Mouse (Mus musculus): ENCODE data around the gene Rapgef1.

DNA sequence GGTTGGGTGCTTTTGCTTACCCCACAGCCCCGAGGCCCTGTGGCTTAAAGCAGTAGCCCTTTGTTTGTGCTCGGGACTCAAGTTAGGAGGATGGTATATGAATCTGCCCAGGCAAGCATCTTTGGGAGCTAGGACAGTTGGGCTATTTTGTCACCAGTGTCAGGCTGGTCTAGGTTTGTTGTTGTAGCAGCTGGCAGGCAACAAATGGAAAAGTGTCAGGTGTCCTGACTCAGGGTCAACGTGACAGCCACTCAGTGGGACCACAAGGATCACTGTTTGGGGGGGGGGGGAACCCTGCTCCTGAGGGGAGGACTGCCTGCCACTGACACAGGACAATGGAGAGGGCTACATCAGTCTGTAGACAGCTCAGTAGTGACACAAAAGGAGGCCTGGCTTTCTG lies 91.5 kb downstream of the Rapgef1 start:
- TF ChIP-seq GATA1 (IDR thresholded peaks at IDR 0.05; ENCODE audit: borderline replicate concordance, low read length): no peak
- no peak for TF ChIP-seq FLI1 (IDR thresholded peaks at IDR 0.05; ENCODE audit: low read length)
